25 mouse cellular contexts compared by ENCODE assay signal in the genomic region with DNA sequence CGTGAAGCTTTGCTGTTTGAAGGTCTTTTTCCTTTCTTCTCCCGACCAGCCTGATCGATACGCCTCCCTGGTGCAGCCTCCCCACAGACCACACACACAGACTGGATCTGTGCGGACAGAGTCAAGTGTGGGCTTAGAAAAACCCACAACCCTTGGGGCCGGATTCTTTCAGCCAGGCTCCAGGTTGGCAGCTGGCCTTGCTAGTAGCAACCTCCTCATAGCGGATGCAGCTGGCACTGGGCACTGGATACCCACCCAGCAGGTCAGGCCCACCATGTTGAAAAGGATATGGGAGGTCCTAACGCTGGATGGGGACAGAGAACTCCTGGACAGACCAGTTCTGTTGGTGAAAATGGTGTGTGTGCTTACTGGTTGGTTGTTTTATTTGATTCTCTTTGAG. TPM values are rescaled to one million over a fixed set of nuclear protein-coding genes. Genes with fewer than 3 reads are reported as not detected.
DNase-seq lines count a peak whose midpoint lies in the region; ATAC-seq and TF ChIP-seq lines count a peak whose summit lies in the region.
"Had no signal": no experiment of that assay in that cellular context is flagged by ENCODE, and none has a peak within 500 bp of the region (broad histone marks: within the 10 kb centered on the region; RNA-seq: fewer than 3 reads in every experiment).

No protein-coding gene starts in this region.

- no peak overlapping the region for H3K4me3 ChIP-seq in hindbrain, postnatal 0 days (ENCODE audit: low read length)
- no peak overlapping the region for H3K4me3 ChIP-seq in hindbrain, embryonic 11.5 days (ENCODE audit: low read depth, low read length)
- H3K4me3 ChIP-seq in lung, embryonic 16.5 days (ENCODE audit: low read length) = no peak overlapping the region
- no peak overlapping the region for H3K4me3 ChIP-seq in midbrain, embryonic 15.5 days
- H3K4me3 ChIP-seq in midbrain, embryonic 13.5 days (replicated peaks) = no peak overlapping the region
- H3K4me3 ChIP-seq: embryonic facial prominence, embryonic 13.5 days; forebrain, embryonic 13.5 days; heart, adult 2 months; heart, embryonic 10.5 days; heart, embryonic 13.5 days; hindbrain, embryonic 12.5 days had no signal

- H3K27me3 ChIP-seq in hindbrain, postnatal 0 days (ENCODE audit: insufficient read depth, low read length) = no peaks in the 10 kb centered on the region
- H3K27me3 ChIP-seq in hindbrain, embryonic 11.5 days (ENCODE audit: control insufficient read depth, insufficient read depth, low read length) = no peaks in the 10 kb centered on the region
- no peaks in the 10 kb centered on the region for H3K27me3 ChIP-seq in lung, embryonic 16.5 days (ENCODE audit: control insufficient read depth, insufficient read depth, low read depth, low read length)
- peaks cover 3% of the 10 kb centered on the region; the same call in 1 of the 2 replicates for H3K27me3 ChIP-seq in midbrain, embryonic 15.5 days (replicated peaks)
- no peaks in the 10 kb centered on the region for H3K27me3 ChIP-seq in midbrain, embryonic 13.5 days

- TF ChIP-seq CTCF in hindbrain, postnatal 0 days (IDR thresholded peaks at IDR 0.05; ENCODE audit: low read depth) = no peak

- peak; percentile 33 for ATAC-seq in hindbrain, postnatal 0 days
- ATAC-seq in hindbrain, embryonic 11.5 days (ENCODE audit: low FRiP score) = no peak
- ATAC-seq in lung, embryonic 16.5 days (ENCODE audit: low read depth) = 0 out of 2 replicates have a peak, but pooled peaks have one; percentile 6
- peak; percentile 37; the same call in 1 of the 2 replicates for ATAC-seq in midbrain, embryonic 15.5 days (replicated peaks)
- no peak; the same call in 1 of the 2 replicates for ATAC-seq in midbrain, embryonic 13.5 days
- ATAC-seq: activated CD4-positive, CD25-positive, alpha-beta regulatory T cell, adult 4 months had no signal

- no peak overlapping the region for H3K4me2 ChIP-seq in hindbrain, postnatal 0 days (ENCODE audit: low read depth, low read length)
- H3K4me2 ChIP-seq in hindbrain, embryonic 11.5 days (replicated peaks; ENCODE audit: low read depth, low read length) = no peak overlapping the region
- no peak overlapping the region for H3K4me2 ChIP-seq in lung, embryonic 16.5 days (ENCODE audit: low read depth, low read length)
- H3K4me2 ChIP-seq in midbrain, embryonic 15.5 days = no peak overlapping the region
- no peak overlapping the region for H3K4me2 ChIP-seq in midbrain, embryonic 13.5 days (replicated peaks)

- 24% methylated on average over 8 of the region's 8 CpGs for WGBS in hindbrain, postnatal 0 days
- whole genome bisulfite sequencing in hindbrain, embryonic 11.5 days = 49% methylated on average over 8 of the region's 8 CpGs
- 46% methylated on average over 8 of the region's 8 CpGs for WGBS in lung, embryonic 16.5 days
- WGBS in midbrain, embryonic 15.5 days = 26% methylated on average over 8 of the region's 8 CpGs
- 26% methylated on average over 8 of the region's 8 CpGs for WGBS in midbrain, embryonic 13.5 days

- H3K4me1 ChIP-seq in hindbrain, postnatal 0 days (ENCODE audit: insufficient read depth, low read length) = no peaks in the 10 kb centered on the region
- H3K4me1 ChIP-seq in hindbrain, embryonic 11.5 days (replicated peaks; ENCODE audit: control insufficient read depth, insufficient read depth, low read length) = no peaks in the 10 kb centered on the region
- 0 out of 2 replicates have a peak, but pooled peaks cover 4% of the 10 kb centered on the region for H3K4me1 ChIP-seq in lung, embryonic 16.5 days (replicated peaks; ENCODE audit: control insufficient read depth, insufficient read depth, low read length)
- peaks cover 15% of the 10 kb centered on the region for H3K4me1 ChIP-seq in midbrain, embryonic 15.5 days
- H3K4me1 ChIP-seq in midbrain, embryonic 13.5 days (replicated peaks) = peaks cover 18% of the 10 kb centered on the region
- H3K4me1 ChIP-seq: heart, embryonic 13.5 days had no signal

- H3K9me3 ChIP-seq in hindbrain, postnatal 0 days (ENCODE audit: low read length) = no peaks in the 10 kb centered on the region
- H3K9me3 ChIP-seq in hindbrain, embryonic 11.5 days (ENCODE audit: control insufficient read depth, low read length) = no peaks in the 10 kb centered on the region
- H3K9me3 ChIP-seq in lung, embryonic 16.5 days (ENCODE audit: control insufficient read depth, low read length) = no peaks in the 10 kb centered on the region
- H3K9me3 ChIP-seq in midbrain, embryonic 15.5 days = no peaks in the 10 kb centered on the region
- no peaks in the 10 kb centered on the region for H3K9me3 ChIP-seq in midbrain, embryonic 13.5 days
- H3K9me3 ChIP-seq: embryonic facial prominence, embryonic 13.5 days; forebrain, embryonic 10.5 days; forebrain, embryonic 13.5 days; heart, embryonic 10.5 days; heart, embryonic 13.5 days; hindbrain, embryonic 12.5 days had no signal

- peak; percentile 58 to 67 for DNase-seq in cerebellum, postnatal 10 days
- no peak for DNase-seq in cerebellum, adult 11-12 months
- DNase-seq in hindbrain, postnatal 0 days (ENCODE audit: low spot score) = peak; percentile 49
- no peak for DNase-seq in hindbrain, embryonic 11.5 days (ENCODE audit: low spot score)
- no peak for DNase-seq in lung, postnatal 36 days
- DNase-seq: adrenal gland, adult 8-10 months; adrenal gland, postnatal 25 days; cerebellum, adult 18-20 months; cerebellum, adult 9-10 months; cerebellum, postnatal 25 days; gastrocnemius, postnatal 10 days; gastrocnemius, postnatal 36 days; heart, adult 2 months; heart, postnatal 14 days; heart, postnatal 4 days had no signal

- H3K27ac ChIP-seq in hindbrain, postnatal 0 days = no peak overlapping the region
- no peak overlapping the region for H3K27ac ChIP-seq in hindbrain, embryonic 11.5 days (ENCODE audit: low read depth, low read length)
- H3K27ac ChIP-seq in lung, embryonic 16.5 days (ENCODE audit: low read length) = no peak overlapping the region
- H3K27ac ChIP-seq in midbrain, embryonic 15.5 days = no peak overlapping the region
- no peak overlapping the region for H3K27ac ChIP-seq in midbrain, embryonic 13.5 days
- H3K27ac ChIP-seq: embryonic facial prominence, embryonic 13.5 days; forebrain, embryonic 10.5 days; forebrain, embryonic 13.5 days; heart, adult 2 months; heart, embryonic 10.5 days; heart, embryonic 13.5 days; hindbrain, embryonic 12.5 days had no signal

- no peak overlapping the region for H3K9ac ChIP-seq in hindbrain, postnatal 0 days (replicated peaks; ENCODE audit: low read length)
- no peak overlapping the region for H3K9ac ChIP-seq in hindbrain, embryonic 11.5 days (ENCODE audit: low read depth, low read length)
- no peak overlapping the region for H3K9ac ChIP-seq in lung, embryonic 16.5 days (ENCODE audit: low read length)
- H3K9ac ChIP-seq in midbrain, embryonic 15.5 days = no peak overlapping the region
- H3K9ac ChIP-seq in midbrain, embryonic 13.5 days (replicated peaks) = no peak overlapping the region
- H3K9ac ChIP-seq: forebrain, embryonic 13.5 days; heart, embryonic 13.5 days; hindbrain, embryonic 12.5 days had no signal

- no peaks in the 10 kb centered on the region for H3K36me3 ChIP-seq in hindbrain, postnatal 0 days (ENCODE audit: insufficient read depth, low read length)
- no peaks in the 10 kb centered on the region for H3K36me3 ChIP-seq in hindbrain, embryonic 11.5 days (ENCODE audit: control insufficient read depth, insufficient read depth, low read length)
- H3K36me3 ChIP-seq in lung, embryonic 16.5 days (ENCODE audit: control insufficient read depth, insufficient read depth, low read length) = no peaks in the 10 kb centered on the region
- no peaks in the 10 kb centered on the region for H3K36me3 ChIP-seq in midbrain, embryonic 15.5 days (replicated peaks)
- H3K36me3 ChIP-seq in midbrain, embryonic 13.5 days = no peaks in the 10 kb centered on the region
- H3K36me3 ChIP-seq: embryonic facial prominence, embryonic 13.5 days; forebrain, embryonic 10.5 days; heart, embryonic 10.5 days; heart, embryonic 13.5 days; hindbrain, embryonic 12.5 days had no signal

RNA-seq across cellular contexts. Expression of gene Zc3h12a, which starts 33.8 kb away (rescaled TPM):
- not detected in 2 replicates for total RNA-seq in hindbrain, postnatal 0 days (2014; rRNA removed)
- 0.16 and 0.31 TPM in 2 replicates for polyA plus RNA-seq in hindbrain, postnatal 0 days (2015; fragmentation: Nextera tagmentation; extraction: Ambion mirVana)
- 0.29 and 0.78 TPM in 2 replicates for polyA plus RNA-seq in hindbrain, embryonic 11.5 days (2014; fragmentation: Nextera tagmentation; extraction: Ambion mirVana)
- polyA plus RNA-seq in lung, embryonic 16.5 days (2015; fragmentation: Nextera tagmentation; extraction: Ambion mirVana) = 0.55 and 0.58 TPM in 2 replicates
- 0.15 TPM in 2 replicates for polyA plus RNA-seq in midbrain, embryonic 15.5 days (2015; fragmentation: Nextera tagmentation; extraction: Ambion mirVana)
- 0.06 and 0.31 TPM in 2 replicates for polyA plus RNA-seq in midbrain, embryonic 13.5 days (2015; fragmentation: Nextera tagmentation; extraction: Ambion mirVana)

Comparison
In these comparisons a context has a peak if more than half of its experiments do, and no peak if none do; other contexts are left out.
1. DNase-seq: peak in cerebellum, postnatal 10 days (2 of 2) and hindbrain, postnatal 0 days (single experiment); none in cerebellum, adult 11-12 months (single experiment), hindbrain, embryonic 11.5 days (single experiment) and lung, postnatal 36 days (single experiment).
2. ATAC-seq: peak in hindbrain, postnatal 0 days (single experiment), lung, embryonic 16.5 days (single experiment) and midbrain, embryonic 15.5 days (single experiment); none in hindbrain, embryonic 11.5 days (single experiment) and midbrain, embryonic 13.5 days (single experiment).